Mouse (Mus musculus): ENCODE measurements at regions not wholly inside any gene's neighbourhood (a gene's known extent, or its start where the extent isn't known, plus 50 kb on each side); places are given as distances from the start of the nearest gene placed in this dataset.
A peak's percentile ranks its signal among the peaks of the same experiment; 100 is the strongest.

- Histone ChIP-seq H3K4me3 (replicated peaks; ENCODE audit: low read depth, low read length) (no peak overlapping the region), H3K9ac (ENCODE audit: low read depth, low read length) (no peak overlapping the region), H3K36me3 (ENCODE audit: insufficient read depth, low read length) (no peaks in the 10 kb centered on the region), H3K9me3 (replicated peaks; ENCODE audit: low read length) (no peaks in the 10 kb centered on the region), H3K27ac (no peak overlapping the region), H3K4me1 (replicated peaks; ENCODE audit: insufficient read depth, low read length) (no peaks in the 10 kb centered on the region), H3K4me2 (ENCODE audit: low read length) (no peak overlapping the region), H3K27me3 (ENCODE audit: insufficient read depth, low read length) (no peaks in the 10 kb centered on the region)
- no peak for DNase-seq (ENCODE audit: low spot score)
- no peak for ATAC-seq (replicated peaks; ENCODE audit: low FRiP score, low read depth)
- no peak for TF ChIP-seq CTCF (IDR thresholded peaks at IDR 0.05; ENCODE audit: low read depth)
- WGBS: 90% methylated on average over 1 of the region's 1 CpGs
Measured at GRCm38 (mm10) chr5:90107036-90107435, 116.8 kb downstream of the Cox18 start.

DNA sequence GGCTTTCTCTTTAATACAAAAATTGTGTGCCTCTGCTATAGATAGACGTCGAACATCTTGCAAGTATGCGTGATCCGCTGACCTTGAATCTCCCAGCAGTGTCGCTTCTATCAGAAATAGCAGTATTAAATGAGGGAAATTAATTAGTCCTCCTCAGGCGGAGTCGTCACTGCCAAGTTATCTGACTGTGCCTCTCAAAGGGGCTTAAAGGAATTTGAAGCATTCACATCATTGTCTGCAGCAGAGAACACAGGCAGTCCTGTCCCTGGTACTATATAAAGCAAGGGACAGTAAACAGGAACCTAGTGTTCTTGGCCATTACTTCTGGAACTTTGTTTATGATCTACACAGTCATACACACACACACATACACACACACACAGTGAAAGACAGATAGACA is 119.1 kb downstream of the Cox18 start:
- TF ChIP-seq CTCF (IDR thresholded peaks at IDR 0.05; ENCODE audit: low read depth): no peak
- WGBS: 69% methylated on average over 7 of the region's 7 CpGs
- no peak overlapping the region for H3K4me2 ChIP-seq (ENCODE audit: low read length)
- H3K36me3 ChIP-seq (ENCODE audit: insufficient read depth, low read length): no peaks in the 10 kb centered on the region
- H3K9me3 ChIP-seq (replicated peaks; ENCODE audit: low read length): no peaks in the 10 kb centered on the region
- no peak overlapping the region for H3K9ac ChIP-seq (ENCODE audit: low read depth, low read length)
- DNase-seq (ENCODE audit: low spot score) (peak; percentile 5), ATAC-seq (replicated peaks; ENCODE audit: low FRiP score, low read depth) (no peak)
- no peak overlapping the region for H3K27ac ChIP-seq
- no peaks in the 10 kb centered on the region for H3K27me3 ChIP-seq (ENCODE audit: insufficient read depth, low read length)
- no peak overlapping the region for H3K4me3 ChIP-seq (replicated peaks; ENCODE audit: low read depth, low read length)
- no peaks in the 10 kb centered on the region for H3K4me1 ChIP-seq (replicated peaks; ENCODE audit: insufficient read depth, low read length)

DNA sequence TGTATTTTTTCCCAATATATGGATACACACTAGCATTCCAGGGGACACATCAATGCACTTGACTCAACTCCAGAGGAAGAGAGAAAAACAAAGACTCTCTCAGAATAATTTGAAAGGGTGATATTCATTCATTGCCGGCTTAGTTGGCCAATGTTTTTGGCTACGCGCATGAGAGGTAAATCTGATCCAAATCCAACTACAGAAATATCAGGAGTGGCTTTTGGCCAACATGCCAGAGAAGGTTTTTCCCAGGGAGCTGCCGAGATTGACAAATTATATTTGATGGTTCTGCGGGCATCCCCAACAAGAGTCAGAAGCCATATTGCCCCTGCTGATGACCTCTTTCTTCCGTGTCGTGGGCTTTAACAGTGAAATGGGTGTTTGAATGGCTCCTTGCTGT is 135.3 kb downstream of the Cox18 start:
- no peak for DNase-seq (ENCODE audit: low spot score)
- Histone ChIP-seq H3K9me3 (replicated peaks; ENCODE audit: low read length) (no peaks in the 10 kb centered on the region), H3K4me1 (replicated peaks; ENCODE audit: insufficient read depth, low read length) (no peaks in the 10 kb centered on the region), H3K36me3 (ENCODE audit: insufficient read depth, low read length) (no peaks in the 10 kb centered on the region), H3K27ac (no peak overlapping the region), H3K4me3 (replicated peaks; ENCODE audit: low read depth, low read length) (no peak overlapping the region), H3K27me3 (ENCODE audit: insufficient read depth, low read length) (no peaks in the 10 kb centered on the region), H3K4me2 (ENCODE audit: low read length) (no peak overlapping the region), H3K9ac (ENCODE audit: low read depth, low read length) (no peak overlapping the region)
- no peak for TF ChIP-seq CTCF (IDR thresholded peaks at IDR 0.05; ENCODE audit: low read depth)
- no peak for ATAC-seq (replicated peaks; ENCODE audit: low FRiP score, low read depth)
- 86% methylated on average over 7 of the region's 7 CpGs for WGBS

DNA sequence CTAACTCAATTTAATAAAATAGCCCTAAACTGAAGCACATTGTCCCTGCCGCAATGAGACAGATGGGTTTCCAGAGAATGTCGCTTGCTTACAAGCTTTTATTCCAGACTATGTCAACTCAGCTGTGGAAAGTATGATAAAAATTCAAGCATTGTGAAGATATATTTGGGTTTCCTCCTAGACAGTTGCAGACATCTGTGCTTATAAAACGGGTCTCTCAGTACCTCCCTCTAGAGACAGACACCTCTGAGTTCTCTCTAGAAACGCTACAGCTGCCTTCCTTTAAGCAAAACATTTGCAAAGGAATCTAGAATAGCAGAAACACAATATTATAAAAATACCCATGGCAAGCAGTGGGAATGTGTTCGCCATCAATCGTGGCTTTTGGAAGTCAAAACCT is 137.3 kb downstream of the Cox18 start:
- H3K9ac ChIP-seq (ENCODE audit: low read depth, low read length): no peak overlapping the region
- ATAC-seq (replicated peaks; ENCODE audit: low FRiP score, low read depth) (no peak), DNase-seq (ENCODE audit: low spot score) (peak; percentile 56)
- no peak overlapping the region for H3K27ac ChIP-seq
- H3K4me1 ChIP-seq (replicated peaks; ENCODE audit: insufficient read depth, low read length): no peaks in the 10 kb centered on the region
- no peak overlapping the region for H3K4me2 ChIP-seq (ENCODE audit: low read length)
- no peak for TF ChIP-seq CTCF (IDR thresholded peaks at IDR 0.05; ENCODE audit: low read depth)
- no peaks in the 10 kb centered on the region for H3K27me3 ChIP-seq (ENCODE audit: insufficient read depth, low read length)
- no peaks in the 10 kb centered on the region for H3K36me3 ChIP-seq (ENCODE audit: insufficient read depth, low read length)
- WGBS: 62% methylated on average over 6 of the region's 6 CpGs
- H3K4me3 ChIP-seq (replicated peaks; ENCODE audit: low read depth, low read length): no peak overlapping the region
- H3K9me3 ChIP-seq (replicated peaks; ENCODE audit: low read length): no peaks in the 10 kb centered on the region

- ATAC-seq (replicated peaks; ENCODE audit: low FRiP score, low read depth): no peak
- H3K27ac ChIP-seq: no peak overlapping the region
- 92% methylated on average over 6 of the region's 6 CpGs for WGBS
Measured at GRCm38 (mm10) chr5:90077025-90077536, 146.7 kb downstream of the Cox18 start.

GRCm38 (mm10) chr5:90075629-90076349 is 148.0 kb downstream of the Cox18 start:
- no peaks in the 10 kb centered on the region for H3K27me3 ChIP-seq (ENCODE audit: insufficient read depth, low read length)
- no peak overlapping the region for H3K27ac ChIP-seq
- TF ChIP-seq CTCF (IDR thresholded peaks at IDR 0.05; ENCODE audit: low read depth): no peak
- no peaks in the 10 kb centered on the region for H3K9me3 ChIP-seq (replicated peaks; ENCODE audit: low read length)
- no peaks in the 10 kb centered on the region for H3K4me1 ChIP-seq (replicated peaks; ENCODE audit: insufficient read depth, low read length)
- 75% methylated on average over 11 of the region's 11 CpGs for WGBS
- DNase-seq (ENCODE audit: low spot score): peak; percentile 5
- H3K4me3 ChIP-seq (replicated peaks; ENCODE audit: low read depth, low read length): no peak overlapping the region
- ATAC-seq (replicated peaks; ENCODE audit: low FRiP score, low read depth): no peak
- H3K36me3 ChIP-seq (ENCODE audit: insufficient read depth, low read length): no peaks in the 10 kb centered on the region
- H3K4me2 ChIP-seq (ENCODE audit: low read length): no peak overlapping the region
- H3K9ac ChIP-seq (ENCODE audit: low read depth, low read length): no peak overlapping the region

More at GRCm38 (mm10) chr5:90077025-90077536, 146.7 kb downstream of the Cox18 start:
- Histone ChIP-seq H3K9ac (ENCODE audit: low read depth, low read length) (no peak overlapping the region), H3K4me2 (ENCODE audit: low read length) (no peak overlapping the region), H3K27me3 (ENCODE audit: insufficient read depth, low read length) (no peaks in the 10 kb centered on the region), H3K36me3 (ENCODE audit: insufficient read depth, low read length) (no peaks in the 10 kb centered on the region), H3K9me3 (replicated peaks; ENCODE audit: low read length) (no peaks in the 10 kb centered on the region), H3K4me3 (replicated peaks; ENCODE audit: low read depth, low read length) (no peak overlapping the region), H3K4me1 (replicated peaks; ENCODE audit: insufficient read depth, low read length) (no peaks in the 10 kb centered on the region)
- TF ChIP-seq CTCF (IDR thresholded peaks at IDR 0.05; ENCODE audit: low read depth): no peak
- no peak for DNase-seq (ENCODE audit: low spot score)

Data from kidney, postnatal 0 days (tissue).